Mouse (Mus musculus) lung, embryonic 14.5 days (tissue): ENCODE measurements at regions not wholly inside any gene's neighbourhood (a gene's known extent, or its start where the extent isn't known, plus 50 kb on each side); places are given as distances from the start of the nearest gene placed in this dataset.
"Not testable (repeated sequence)": the region's sequence is repeated elsewhere in the genome, so short reads cannot be mapped to it uniquely, and the experiment has no call there.

Experiments
- ATAC-seq: fragments of 200-750 bp; cut with Nextera tagmentation; 2 replicates; pipeline ENCODE4 v1.8.0; 2017; ENCODE audit warnings: mild to moderate bottlenecking, moderate TSS enrichment, moderate library complexity; ENCODE audit not compliant: insufficient read depth
- DNase-seq: peaks from one replicate; pipeline ENCODE4 v3.0.0-alpha.2; 2015
- H3K27ac ChIP-seq: fragments of 300-500 bp; sonication (generic); 2 replicates; pipeline ENCODE4 v1.5.1; 2014; ENCODE audit warnings: low read depth, mild to moderate bottlenecking, moderate library complexity
- H3K27me3 ChIP-seq: fragments of 300-500 bp; sonication (generic); 2 replicates; pipeline ENCODE4 v1.6.1; 2014; ENCODE audit warnings: low read length, control low read depth; ENCODE audit not compliant: insufficient read depth
- H3K36me3 ChIP-seq: fragments of 300-500 bp; sonication (generic); 2 replicates; pipeline ENCODE4 v1.6.1; 2014; ENCODE audit warnings: control low read depth; ENCODE audit not compliant: insufficient read depth
- H3K4me1 ChIP-seq: fragments of 300-500 bp; sonication (generic); 2 replicates; pipeline ENCODE4 v1.6.1; 2014; ENCODE audit warnings: antibody characterized with exemption, control low read depth; ENCODE audit not compliant: insufficient read depth
- H3K4me2 ChIP-seq: fragments of 300-500 bp; sonication (generic); 2 replicates; pipeline ENCODE4 v1.6.1; 2014; ENCODE audit warnings: mild to moderate bottlenecking
- H3K4me3 ChIP-seq: fragments of 300-500 bp; sonication (generic); 2 replicates; pipeline ENCODE4 v1.5.1; 2014; ENCODE audit warnings: low read depth, low read length
- H3K9ac ChIP-seq: fragments of 300-500 bp; sonication (generic); 2 replicates; pipeline ENCODE4 v1.6.1; 2014
- H3K9me3 ChIP-seq: fragments of 300-500 bp; sonication (generic); 2 replicates; pipeline ENCODE4 v1.6.1; 2016; ENCODE audit warnings: low read depth, low read length, control low read depth
- CTCF ChIP-seq: IDR thresholded peaks from 2 replicates; pipeline ENCODE4 v1.5.1; 2016; ENCODE audit warnings: antibody characterized with exemption, low read depth
- WGBS: fragments of 180-500 bp; shearing (Covaris S2); extraction: QIAGEN DNeasy Blood & Tissue Kit; methylation state at CpG from one replicate; pipeline ENCODE4 v1.1.7; 2014; 5-methylcytosine and 5-hydroxymethylcytosine counted together

- no peak for TF ChIP-seq CTCF
- Histone ChIP-seq H3K9me3 (no peaks in the 10 kb centered on the region), H3K36me3 (no peaks in the 10 kb centered on the region), H3K4me2 (no peak overlapping the region), H3K27me3 (no peaks in the 10 kb centered on the region), H3K9ac (no peak overlapping the region), H3K4me1 (no peaks in the 10 kb centered on the region), H3K4me3 (no peak overlapping the region), H3K27ac (no peak overlapping the region)
- 80% methylated on average over 1 of the region's 1 CpGs for WGBS
- ATAC-seq: no peak
- no peak for DNase-seq
Observed at GRCm38 (mm10) chr3:147680299-147680698, 828.1 kb downstream of the Ttll7 start.

- H3K36me3 ChIP-seq: no peaks in the 10 kb centered on the region
- whole genome bisulfite sequencing: 70% methylated on average over 3 of the region's 3 CpGs
- ATAC-seq: no peak
- no peak overlapping the region for H3K4me3 ChIP-seq
- no peaks in the 10 kb centered on the region for H3K4me1 ChIP-seq
- no peak overlapping the region for H3K27ac ChIP-seq
- no peak overlapping the region for H3K9ac ChIP-seq
- H3K9me3 ChIP-seq: no peaks in the 10 kb centered on the region
- H3K27me3 ChIP-seq: no peaks in the 10 kb centered on the region
- no peak for TF ChIP-seq CTCF
- no peak overlapping the region for H3K4me2 ChIP-seq
- no peak for DNase-seq
Observed at GRCm38 (mm10) chr3:147662572-147662971, 810.4 kb downstream of the Ttll7 start.

DNA sequence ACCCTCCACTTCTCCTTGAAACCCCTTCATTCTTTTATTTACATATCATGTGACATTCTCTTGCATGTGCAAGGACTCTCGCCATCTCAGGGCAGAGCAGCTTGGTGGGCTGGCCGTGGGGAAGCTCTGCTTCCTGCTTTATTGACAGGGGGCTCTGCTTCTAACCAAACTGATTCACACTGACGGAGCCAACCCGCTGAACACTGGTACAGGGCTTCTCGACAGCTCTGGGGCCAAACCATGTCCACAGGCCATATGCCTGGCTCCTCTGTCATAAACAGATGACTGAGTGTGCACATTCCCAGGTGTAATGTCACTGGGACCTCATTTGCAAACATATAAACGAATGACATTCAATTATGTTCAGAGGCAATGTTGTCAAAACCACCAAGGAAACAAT, 800.7 kb downstream of the Ttll7 start:
- WGBS: 30% methylated on average over 6 of the region's 6 CpGs
- DNase-seq (peak; percentile 7), ATAC-seq (peak; percentile 44; the same call in 1 of the 2 replicates)
- no peaks in the 10 kb centered on the region for H3K36me3 ChIP-seq
- no peaks in the 10 kb centered on the region for H3K9me3 ChIP-seq
- no peak overlapping the region for H3K4me3 ChIP-seq
- TF ChIP-seq CTCF: no peak
- H3K4me2 ChIP-seq: no peak overlapping the region
- no peak overlapping the region for H3K27ac ChIP-seq
- H3K27me3 ChIP-seq: no peaks in the 10 kb centered on the region
- no peaks in the 10 kb centered on the region for H3K4me1 ChIP-seq
- H3K9ac ChIP-seq: no peak overlapping the region

GRCm38 (mm10) chr3:147635486-147635885, 783.3 kb downstream of the Ttll7 start:
- WGBS: 93% methylated on average over 18 of the region's 21 CpGs
- ATAC-seq: not testable (repeated sequence)

GRCm38 (mm10) chr3:147631151-147631550, 779.0 kb downstream of the Ttll7 start:
- no peak overlapping the region for H3K4me2 ChIP-seq
- WGBS: 40% methylated on average over 3 of the region's 3 CpGs
- H3K27me3 ChIP-seq: no peaks in the 10 kb centered on the region
- no peak for TF ChIP-seq CTCF
- H3K9me3 ChIP-seq: no peaks in the 10 kb centered on the region
- no peak overlapping the region for H3K4me3 ChIP-seq
- no peaks in the 10 kb centered on the region for H3K36me3 ChIP-seq
- ATAC-seq (no peak), DNase-seq (peak; percentile 73)
- H3K27ac ChIP-seq: no peak overlapping the region
- H3K9ac ChIP-seq: no peak overlapping the region
- H3K4me1 ChIP-seq: no peaks in the 10 kb centered on the region

More at GRCm38 (mm10) chr3:147635486-147635885, 783.3 kb downstream of the Ttll7 start:
- H3K27ac ChIP-seq, H3K4me1 ChIP-seq, H3K9ac ChIP-seq, H3K36me3 ChIP-seq, H3K4me2 ChIP-seq, H3K9me3 ChIP-seq, H3K27me3 ChIP-seq, DNase-seq, H3K4me3 ChIP-seq: not testable (repeated sequence)

- Histone ChIP-seq H3K27me3 (no peaks in the 10 kb centered on the region), H3K9ac (no peak overlapping the region), H3K9me3 (no peaks in the 10 kb centered on the region), H3K36me3 (no peaks in the 10 kb centered on the region), H3K4me1 (no peaks in the 10 kb centered on the region), H3K4me2 (no peak overlapping the region), H3K27ac (no peak overlapping the region), H3K4me3 (no peak overlapping the region)
- DNase-seq (no peak), ATAC-seq (no peak)
- WGBS: 44% methylated on average over 6 of the region's 6 CpGs
- no peak for TF ChIP-seq CTCF
Observed at GRCm38 (mm10) chr3:147583697-147584315, 731.6 kb downstream of the Ttll7 start.

DNA sequence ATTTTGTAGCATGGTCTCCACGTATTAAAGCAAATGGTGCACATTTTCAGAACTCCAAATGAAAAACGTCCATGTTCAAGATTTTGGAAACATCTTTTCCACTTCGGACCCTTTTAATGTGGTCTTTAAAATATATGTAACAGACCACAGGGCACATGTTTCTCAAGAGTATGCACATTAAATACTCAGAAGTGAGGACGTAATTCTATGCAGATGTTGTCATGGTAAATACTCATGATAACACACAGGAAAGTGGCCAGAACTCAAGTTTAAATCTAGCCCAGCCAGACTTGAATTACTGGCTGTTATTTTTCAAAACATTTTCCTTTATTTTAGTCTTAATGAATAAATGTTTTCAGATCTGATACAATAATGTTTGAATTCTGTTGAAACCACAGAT, 719.7 kb downstream of the Ttll7 start:
- TF ChIP-seq CTCF: no peak
- Histone ChIP-seq H3K27ac (no peak overlapping the region), H3K4me1 (no peaks in the 10 kb centered on the region), H3K4me2 (no peak overlapping the region), H3K9me3 (no peaks in the 10 kb centered on the region), H3K4me3 (no peak overlapping the region), H3K9ac (no peak overlapping the region), H3K36me3 (no peaks in the 10 kb centered on the region), H3K27me3 (no peaks in the 10 kb centered on the region)
- 68% methylated on average over 4 of the region's 4 CpGs for WGBS
- ATAC-seq (no peak), DNase-seq (no peak)
